Mouse (Mus musculus): ENCODE results near the gene Nfkb1.
A peak's percentile ranks its signal among the peaks of the same experiment; 100 is the strongest.

Nfkb1 gene

GRCm38 (mm10) chr3:135670869-135671268 lies 20.5 kb downstream of the Nfkb1 start:
- peak; percentile 80 for DNase-seq (ENCODE audit: low read depth)

DNA sequence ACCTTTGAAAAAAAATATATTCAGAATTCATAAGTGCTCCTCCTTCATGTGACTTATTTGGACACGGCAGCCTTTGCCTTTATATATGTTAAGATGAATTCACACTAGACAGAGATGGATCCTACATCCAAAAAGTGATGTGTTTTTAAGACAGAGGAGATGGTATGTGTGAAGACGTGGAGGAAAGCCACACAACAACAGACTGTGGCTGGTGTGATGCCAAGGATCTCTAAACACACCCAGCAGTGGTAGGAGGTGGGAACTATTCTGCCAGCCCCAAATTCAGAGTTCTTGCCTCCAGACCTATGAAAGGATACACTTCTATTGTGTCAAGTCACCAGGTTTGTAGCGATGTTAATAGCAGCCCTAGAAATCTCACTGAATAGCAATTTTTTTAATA lies 24.3 kb downstream of the Nfkb1 start:
- DNase-seq (ENCODE audit: low read depth) = no peak

DNA sequence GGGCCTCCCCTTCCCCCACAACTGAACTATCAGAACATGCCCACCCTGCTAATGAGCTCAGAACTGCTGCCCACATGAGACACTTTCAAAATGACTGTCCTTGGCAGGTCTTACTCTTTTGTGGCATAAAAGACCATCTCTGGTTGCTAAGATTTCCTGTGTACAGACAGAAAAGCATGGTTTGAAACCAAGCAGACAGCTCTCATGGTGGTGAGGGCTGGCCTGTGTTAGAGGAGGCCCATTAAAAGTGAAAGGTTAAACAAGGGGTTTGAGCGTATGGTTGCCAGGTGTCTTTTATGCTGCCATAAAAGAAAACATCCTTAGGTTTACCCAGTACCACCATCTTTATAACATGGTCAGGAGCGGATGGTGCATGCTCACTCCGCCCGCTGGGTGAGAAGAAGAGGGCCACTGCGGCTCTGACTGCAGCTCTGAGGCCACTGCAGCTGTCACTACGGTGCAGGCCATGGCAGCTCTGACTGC lies 25.5 kb downstream of the Nfkb1 start:
- DNase-seq (ENCODE audit: low read depth) = no peak

DNA sequence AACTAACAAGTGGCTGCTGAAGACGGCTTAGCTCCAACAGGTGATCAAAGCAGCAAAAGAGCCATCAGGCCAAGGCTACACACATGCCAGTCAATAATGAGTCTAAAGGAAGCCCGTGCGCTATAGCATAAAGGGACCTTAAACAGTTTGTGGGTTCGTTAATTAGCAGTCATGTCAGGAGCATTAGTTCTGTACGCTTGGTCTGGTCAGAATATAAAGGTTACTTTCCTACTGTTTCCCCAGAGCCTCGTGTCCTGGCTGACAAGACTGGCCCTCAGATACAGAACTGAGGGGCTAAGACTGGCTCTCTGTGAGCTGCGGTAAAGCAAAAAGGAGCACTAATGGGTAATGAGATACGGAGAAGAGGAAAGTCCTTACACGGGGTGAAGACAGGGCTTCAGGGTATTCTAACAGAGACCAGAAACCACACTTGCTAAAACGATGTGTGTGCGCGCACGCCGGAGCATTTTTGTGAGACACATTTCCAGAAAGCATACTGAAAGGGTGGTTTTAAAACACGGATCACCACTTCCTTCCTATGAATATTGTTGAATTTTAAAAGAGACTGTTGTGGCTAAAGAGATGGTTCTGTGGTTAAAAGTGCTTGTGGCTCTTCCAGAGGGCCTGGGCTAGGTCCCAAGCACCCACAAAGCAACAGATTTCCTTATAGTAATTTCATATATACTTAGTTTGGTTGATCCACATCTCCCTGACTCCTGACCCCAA lies 29.0 kb downstream of the Nfkb1 start:
- no peak for DNase-seq (ENCODE audit: low read depth)

DNA sequence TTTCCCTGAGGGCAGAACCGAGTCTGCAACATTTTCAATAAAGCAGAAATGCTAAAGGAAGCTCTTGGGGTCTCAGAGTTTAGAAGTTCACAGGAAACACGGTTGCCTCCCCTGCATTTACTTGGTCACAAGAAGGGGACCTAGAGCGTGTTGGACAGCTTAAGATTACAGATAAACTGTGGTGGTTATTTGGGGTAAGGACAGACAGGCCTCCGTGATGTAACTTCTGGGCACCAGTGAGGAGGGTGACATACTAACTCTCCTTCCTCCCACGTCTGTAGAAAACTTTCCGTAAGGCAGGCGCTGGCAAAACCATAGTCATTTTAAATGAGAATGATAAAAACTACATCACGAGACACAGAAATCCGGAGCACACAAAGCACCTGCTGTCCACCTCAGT lies 29.6 kb downstream of the Nfkb1 start:
- DNase-seq (ENCODE audit: low read depth) = no peak

GRCm38 (mm10) chr3:135658540-135659097 lies 32.7 kb downstream of the Nfkb1 start:
- DNase-seq (ENCODE audit: low read depth) = no peak

GRCm38 (mm10) chr3:135656156-135656555 lies 35.2 kb downstream of the Nfkb1 start:
- DNase-seq (ENCODE audit: low read depth) = no peak

- no peak for DNase-seq (ENCODE audit: low read depth)
These were observed 40.4 kb downstream of the Nfkb1 start for GRCm38 (mm10) chr3:135650773-135651555.

- no peak for DNase-seq (ENCODE audit: low read depth)
These were observed 41.5 kb downstream of the Nfkb1 start for GRCm38 (mm10) chr3:135649809-135650208.

- DNase-seq (ENCODE audit: low read depth) = no peak
These were observed 42.8 kb downstream of the Nfkb1 start for GRCm38 (mm10) chr3:135648501-135648900.

DNA sequence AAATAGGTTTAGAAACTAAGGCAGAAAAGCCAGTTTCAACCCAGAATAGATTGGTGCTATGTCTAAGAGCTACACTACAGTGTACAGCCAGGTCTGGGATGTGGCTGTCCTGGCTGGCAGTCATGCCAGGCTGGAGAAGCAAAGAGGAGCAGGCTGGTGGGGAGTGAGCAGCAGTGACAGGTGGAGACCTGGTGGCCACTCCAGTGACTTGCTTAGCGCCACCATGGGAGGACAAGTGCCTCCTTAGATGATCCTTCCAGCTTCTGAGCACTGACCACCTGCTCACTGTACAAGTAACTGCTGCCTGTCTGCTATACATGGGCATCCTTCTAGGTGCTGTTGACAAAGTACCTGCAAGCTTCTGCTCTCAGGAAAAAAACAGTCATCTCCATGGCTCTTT lies 44.7 kb downstream of the Nfkb1 start:
- no peak for DNase-seq (ENCODE audit: low read depth)

DNA sequence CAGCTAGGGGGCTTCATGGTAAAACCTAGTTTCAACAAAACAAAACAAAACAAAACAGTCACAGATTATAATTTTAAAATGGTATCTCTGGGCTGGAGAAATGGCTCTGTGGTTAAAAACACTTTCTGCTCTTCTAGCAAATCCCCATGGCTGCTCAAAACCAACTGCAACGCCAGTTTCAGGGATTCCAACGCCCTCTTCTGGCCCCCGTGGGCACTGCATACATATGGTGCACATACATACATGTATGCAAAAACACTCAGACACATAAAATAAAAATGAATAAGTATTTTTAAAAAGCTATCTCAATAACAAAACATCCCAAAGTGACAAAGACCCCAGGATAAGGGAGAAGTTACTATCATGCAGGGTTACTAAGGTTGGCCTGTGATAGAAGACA lies 46.4 kb downstream of the Nfkb1 start:
- no peak for DNase-seq (ENCODE audit: low read depth)

DNA sequence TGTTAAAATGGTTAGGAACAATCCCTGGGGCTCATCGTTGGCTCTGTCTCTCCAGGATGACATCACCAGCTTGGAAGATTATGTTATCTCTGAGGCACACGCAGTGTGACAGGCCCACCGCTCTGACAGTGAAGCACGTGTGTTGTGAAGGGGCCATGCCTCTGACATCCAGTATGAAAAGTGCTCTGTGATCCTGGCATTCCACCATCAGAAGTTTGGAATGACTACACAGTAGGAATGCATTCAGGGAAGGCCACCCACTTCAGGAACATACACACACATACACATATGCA lies 49.8 kb downstream of the Nfkb1 start:
- DNase-seq (ENCODE audit: low read depth) = no peak

DNA sequence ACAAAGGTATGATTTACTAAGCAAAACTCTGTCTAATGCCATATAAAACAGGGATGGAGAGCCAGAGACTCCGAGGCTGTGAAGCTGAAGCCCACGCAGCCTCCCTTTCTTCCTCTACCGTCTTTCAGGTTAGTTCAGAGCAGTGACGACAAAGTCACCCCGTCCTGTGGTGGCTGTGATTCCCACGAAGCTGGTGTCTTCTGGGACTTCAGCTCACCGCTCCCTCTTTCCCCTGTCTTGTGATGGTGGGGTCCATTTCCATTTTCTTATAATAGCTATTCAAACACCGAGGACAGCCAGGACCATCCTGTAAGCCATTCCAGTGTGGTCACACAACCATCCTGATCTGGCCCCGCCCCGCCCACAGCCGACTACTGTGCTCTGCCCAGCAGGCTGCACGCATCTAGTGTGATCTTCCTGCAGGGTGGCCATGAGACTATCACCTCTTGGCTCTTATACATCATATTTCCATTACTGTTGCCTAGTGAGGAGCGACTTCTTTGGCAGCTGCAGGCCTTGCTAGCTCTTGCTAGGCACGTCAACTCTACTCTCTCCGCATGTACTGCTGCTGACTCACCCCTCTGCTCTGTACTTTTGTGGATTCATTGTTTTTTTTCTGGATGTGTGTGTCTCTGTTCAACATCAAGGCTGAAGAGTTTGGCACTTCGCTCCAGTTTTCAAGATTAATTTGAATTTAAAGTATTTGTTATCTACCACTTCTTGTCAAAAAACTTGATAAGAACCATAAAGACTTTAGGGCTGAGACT lies 50.3 kb downstream of the Nfkb1 start:
- DNase-seq (ENCODE audit: low read depth) = peak; percentile 34

GRCm38 (mm10) chr3:135640203-135640602 lies 51.1 kb downstream of the Nfkb1 start:
- no peak for DNase-seq (ENCODE audit: low read depth)

- DNase-seq (ENCODE audit: low read depth) = no peak
These were observed 53.8 kb downstream of the Nfkb1 start for GRCm38 (mm10) chr3:135637592-135637991.

GRCm38 (mm10) chr3:135636454-135636853 lies 54.9 kb downstream of the Nfkb1 start:
- no peak for DNase-seq (ENCODE audit: low read depth)

DNA sequence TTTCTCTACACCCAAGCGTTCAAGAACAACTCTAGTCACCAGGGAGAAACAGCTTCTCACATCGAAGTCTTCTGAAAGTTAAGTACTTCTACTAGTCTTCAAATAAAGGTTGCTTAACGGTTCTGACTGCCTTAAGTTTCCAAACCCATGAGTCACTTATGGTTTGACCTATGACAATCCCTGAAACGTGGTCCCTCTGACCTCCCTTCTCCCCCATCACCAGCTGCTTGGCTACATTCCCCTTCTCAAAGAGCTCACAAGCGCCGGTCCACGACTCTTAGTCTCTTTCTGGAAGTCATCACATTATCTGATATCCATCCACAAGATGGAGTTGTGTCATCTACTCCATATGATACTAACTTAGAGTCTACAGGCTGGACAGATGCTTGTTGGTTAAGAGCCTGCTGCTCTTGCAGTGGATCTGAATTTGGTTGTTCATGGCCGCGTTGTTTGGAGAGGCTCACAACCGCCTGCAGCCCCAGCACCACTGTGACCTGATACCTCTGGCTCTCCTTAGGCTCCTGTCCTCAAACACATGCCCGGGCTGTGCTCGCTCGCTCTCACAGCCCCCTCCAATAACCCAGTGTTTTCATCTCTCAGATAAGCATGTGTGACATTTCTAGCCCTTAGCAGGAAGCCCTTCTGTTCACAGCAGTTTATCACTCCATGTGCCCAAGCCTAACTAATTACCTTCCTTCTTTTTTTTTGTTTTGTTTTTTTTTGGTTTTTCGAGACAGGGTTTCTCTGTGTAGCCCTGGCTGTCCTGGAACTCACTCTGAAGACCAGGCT lies 55.5 kb downstream of the Nfkb1 start:
- peak; percentile 64 for DNase-seq (ENCODE audit: low read depth)

DNA sequence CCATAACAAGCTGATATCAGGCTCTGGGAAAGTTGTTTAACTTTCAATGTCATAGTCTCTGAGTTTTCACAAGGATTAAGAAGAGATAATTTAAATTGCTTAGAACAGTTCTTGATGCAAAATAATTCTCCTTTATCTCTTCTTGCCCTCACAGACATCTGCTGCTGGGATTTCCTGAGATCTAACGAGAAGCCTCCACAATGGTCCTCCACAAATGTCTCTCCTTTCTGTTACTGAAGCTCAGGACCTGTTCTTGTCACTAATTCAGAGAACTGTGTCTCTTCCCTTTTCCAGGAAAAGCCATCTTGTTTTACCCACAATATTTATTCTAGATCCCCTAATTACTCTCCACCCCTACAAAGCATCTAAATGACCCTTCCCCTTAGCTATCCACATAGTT lies 56.3 kb downstream of the Nfkb1 start:
- no peak for DNase-seq (ENCODE audit: low read depth)

DNA sequence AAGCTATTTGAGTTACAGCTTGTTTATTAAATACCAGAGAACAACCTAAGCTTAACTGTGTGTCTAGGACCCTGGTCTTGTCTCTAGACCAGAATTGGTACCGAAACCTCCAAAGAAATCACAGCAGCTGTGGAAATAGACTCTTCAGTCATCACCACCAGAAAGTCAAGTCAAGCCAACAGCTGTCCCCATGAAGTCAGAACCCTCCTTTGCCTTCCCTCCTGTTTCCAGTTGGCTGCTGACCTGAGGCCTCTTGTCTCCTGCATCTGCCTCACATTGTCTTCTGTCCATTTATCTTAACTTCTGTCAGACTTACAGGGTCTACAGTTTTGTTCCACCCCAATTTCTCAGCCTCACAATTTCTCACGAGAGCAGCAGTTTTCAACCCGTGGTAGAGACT lies 57.1 kb downstream of the Nfkb1 start:
- no peak for DNase-seq (ENCODE audit: low read depth)

DNA sequence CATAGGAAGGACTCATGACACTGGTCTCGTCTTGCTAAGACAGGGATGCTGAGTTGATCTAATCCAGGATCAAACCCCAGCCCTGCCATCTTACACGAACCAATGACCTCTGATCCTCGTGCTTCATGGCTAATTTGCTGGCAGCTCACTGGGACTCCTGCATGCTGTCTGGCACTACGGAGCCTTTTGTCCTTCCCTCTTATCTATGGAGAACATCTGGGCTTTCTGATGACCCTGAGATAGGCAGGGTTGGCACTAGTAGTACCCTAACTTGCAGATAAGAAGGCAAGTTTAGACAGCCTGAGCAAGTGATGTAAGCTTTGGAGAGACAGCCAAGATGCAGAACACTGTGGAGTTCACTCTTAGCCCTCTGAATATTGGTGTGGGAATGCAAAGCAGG lies 59.5 kb downstream of the Nfkb1 start:
- DNase-seq (ENCODE audit: low read depth) = no peak

GRCm38 (mm10) chr3:135631096-135631457 lies 60.3 kb downstream of the Nfkb1 start:
- peak; percentile 52 for DNase-seq (ENCODE audit: low read depth)

Data from NIH3T3 (cell line).